23 mouse cellular contexts compared by ENCODE assay signal in the genomic region with DNA sequence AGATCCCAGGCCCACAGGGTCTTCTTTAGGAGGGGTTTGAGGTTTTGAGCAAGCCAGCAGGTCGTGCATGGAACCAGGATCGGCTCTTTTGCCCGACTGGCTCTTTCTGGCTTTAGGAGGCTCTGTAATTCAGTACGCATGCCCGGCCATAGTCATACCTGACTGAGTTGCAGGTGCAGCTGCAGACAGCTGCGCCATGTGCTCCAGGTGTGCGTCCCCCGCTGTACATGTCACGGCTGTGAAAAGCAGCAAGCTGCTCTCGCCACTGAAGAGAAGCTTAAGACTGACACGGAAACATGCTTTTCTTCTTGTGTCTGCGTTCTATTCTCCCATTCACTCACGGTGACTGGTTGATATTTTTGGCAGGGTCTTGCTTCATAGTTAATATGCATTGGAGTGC.
DNase-seq lines count a peak whose midpoint lies in the region; ATAC-seq and TF ChIP-seq lines count a peak whose summit lies in the region.
"Had no signal": no experiment of that assay in that cellular context is flagged by ENCODE, and none has a peak within 500 bp of the region (broad histone marks: within the 10 kb centered on the region; RNA-seq: fewer than 3 reads in every experiment).

No protein-coding gene starts in this region.

- intact Hi-C loops in heart, adult 2 months (cut with DNase I): no loop called here
- intact Hi-C loops in left cerebral cortex, postnatal 4 days (cut with DNase I): no loop called here

- H3K4me1 ChIP-seq in heart, adult 2 months (ENCODE audit: control insufficient read depth, insufficient read depth, low read length): no peaks in the 10 kb centered on the region
- H3K4me1 ChIP-seq in thymus, adult 2 months (replicated peaks; ENCODE audit: control insufficient read depth, insufficient read depth, low read length): peaks cover 10% of the 10 kb centered on the region
- H3K4me1 ChIP-seq in forebrain, embryonic 11.5 days (replicated peaks; ENCODE audit: control insufficient read depth, insufficient read depth, low read length): no peaks in the 10 kb centered on the region
- H3K4me1 ChIP-seq: forebrain, embryonic 12.5 days; heart, embryonic 13.5 days; hindbrain, embryonic 12.5 days had no signal

- H3K36me3 ChIP-seq in heart, adult 2 months (ENCODE audit: control insufficient read depth, insufficient read depth, low read length): no peaks in the 10 kb centered on the region
- H3K36me3 ChIP-seq in thymus, adult 2 months (ENCODE audit: control insufficient read depth, insufficient read depth, low read length): no peaks in the 10 kb centered on the region
- no peaks in the 10 kb centered on the region for H3K36me3 ChIP-seq in forebrain, embryonic 11.5 days (ENCODE audit: control insufficient read depth, insufficient read depth, low read length)
- H3K36me3 ChIP-seq: embryonic facial prominence, embryonic 15.5 days; forebrain, embryonic 12.5 days; heart, embryonic 13.5 days; hindbrain, embryonic 12.5 days had no signal

- no peak overlapping the region for H3K4me3 ChIP-seq in heart, adult 2 months
- no peak overlapping the region for H3K4me3 ChIP-seq in thymus, adult 2 months (ENCODE audit: control insufficient read depth, insufficient read depth, low read length)
- no peak overlapping the region for H3K4me3 ChIP-seq in forebrain, embryonic 11.5 days (ENCODE audit: low read depth, low read length)
- H3K4me3 ChIP-seq: embryonic facial prominence, embryonic 15.5 days; erythroblast, embryonic 14.5 days; forebrain, embryonic 12.5 days; heart, embryonic 13.5 days; hindbrain, embryonic 12.5 days had no signal

- no peak overlapping the region for H3K4me2 ChIP-seq in forebrain, embryonic 11.5 days (ENCODE audit: low read depth, low read length, severe bottlenecking)
- H3K4me2 ChIP-seq: embryonic facial prominence, embryonic 15.5 days; forebrain, embryonic 12.5 days; heart, embryonic 13.5 days; hindbrain, embryonic 12.5 days had no signal

- H3K79me2 ChIP-seq in heart, adult 2 months (replicated peaks; ENCODE audit: control insufficient read depth, insufficient read depth, low read length): no peaks in the 10 kb centered on the region

- TF ChIP-seq POLR2A in heart, adult 2 months (IDR thresholded peaks at IDR 0.05; ENCODE audit: insufficient read depth, low read depth, low read length): no peak
- TF ChIP-seq POLR2A in thymus, adult 2 months (IDR thresholded peaks at IDR 0.05; ENCODE audit: control insufficient read depth, extremely low read depth, insufficient read depth, low read length, poor library complexity): no peak

- TF ChIP-seq CTCF in heart, adult 2 months (IDR thresholded peaks at IDR 0.05): no peak
- TF ChIP-seq CTCF in thymus, adult 2 months (IDR thresholded peaks at IDR 0.05; ENCODE audit: borderline replicate concordance, control insufficient read depth, extremely low read depth, insufficient read depth, low read length, poor library complexity): no peak

- no peak overlapping the region for H3K27ac ChIP-seq in heart, adult 2 months
- H3K27ac ChIP-seq in thymus, adult 2 months (ENCODE audit: control insufficient read depth, insufficient read depth, low read length): peak overlapping the region; percentile 77
- H3K27ac ChIP-seq in forebrain, embryonic 11.5 days (ENCODE audit: low read depth, low read length): no peak overlapping the region
- H3K27ac ChIP-seq: embryonic facial prominence, embryonic 15.5 days; forebrain, embryonic 12.5 days; heart, embryonic 13.5 days; hindbrain, embryonic 12.5 days had no signal

- no peaks in the 10 kb centered on the region for H3K9me3 ChIP-seq in forebrain, embryonic 11.5 days (ENCODE audit: control insufficient read depth, low read length)
- H3K9me3 ChIP-seq: embryonic facial prominence, embryonic 15.5 days; forebrain, embryonic 12.5 days; heart, embryonic 13.5 days; hindbrain, embryonic 12.5 days had no signal

- TF ChIP-seq EP300 in heart, adult 2 months (IDR thresholded peaks at IDR 0.05; ENCODE audit: insufficient read depth, low read depth, low read length): no peak

- peak; percentile 62 for DNase-seq in heart, adult 11 months
- DNase-seq in heart, adult 2 months: no peak
- peak; percentile 8 for DNase-seq in T-cell, adult 2 months (ENCODE audit: low spot score)
- peak; percentile 66 for DNase-seq in thymus, adult 2 months
- DNase-seq in thymus, postnatal 25 days: peak; percentile 70
- no peak for DNase-seq in left cerebral cortex, postnatal 4 days
- no peak for DNase-seq in ovary, postnatal 14 days (ENCODE audit: low spot score)
- DNase-seq in forebrain, embryonic 11.5 days (ENCODE audit: low spot score): no peak
- DNase-seq: adrenal gland, postnatal 10 days; cerebellum, adult 11 months; cerebellum, adult 8-10 months; cerebellum, postnatal 14 days; embryo, embryonic 11 days; gastrocnemius, postnatal 10 days; heart, postnatal 10 days; heart, postnatal 4 days had no signal

- H3K9ac ChIP-seq in heart, adult 2 months (ENCODE audit: low read depth, low read length): no peak overlapping the region
- no peak overlapping the region for H3K9ac ChIP-seq in forebrain, embryonic 11.5 days (ENCODE audit: low read length)
- H3K9ac ChIP-seq: embryonic facial prominence, embryonic 15.5 days; forebrain, embryonic 12.5 days; heart, embryonic 13.5 days; hindbrain, embryonic 12.5 days had no signal

- H3K27me3 ChIP-seq in heart, adult 2 months (ENCODE audit: control insufficient read depth, insufficient read depth, low read length): no peaks in the 10 kb centered on the region
- no peaks in the 10 kb centered on the region for H3K27me3 ChIP-seq in thymus, adult 2 months (ENCODE audit: control insufficient read depth, insufficient read depth, low read length)
- H3K27me3 ChIP-seq in forebrain, embryonic 11.5 days (ENCODE audit: control insufficient read depth, insufficient read depth, low read length): no peaks in the 10 kb centered on the region
- H3K27me3 ChIP-seq: embryonic facial prominence, embryonic 15.5 days; forebrain, embryonic 12.5 days; heart, embryonic 13.5 days; hindbrain, embryonic 12.5 days had no signal

- WGBS in heart, adult 2 months: 85% methylated on average over 13 of the region's 13 CpGs
- WGBS in thymus, adult 2 months: 54% methylated on average over 13 of the region's 13 CpGs
- WGBS in forebrain, embryonic 11.5 days: 88% methylated on average over 13 of the region's 13 CpGs

- ATAC-seq in forebrain, embryonic 11.5 days (replicated peaks; ENCODE audit: low FRiP score): no peak
- ATAC-seq: forebrain, embryonic 16.5 days; hindbrain, embryonic 16.5 days had no signal

Comparison
In these comparisons a context has a peak if more than half of its experiments do, and no peak if none do; other contexts are left out.
1. DNase-seq: peak in heart, adult 11 months (single experiment), T-cell, adult 2 months (single experiment), thymus, adult 2 months (single experiment) and thymus, postnatal 25 days (single experiment); none in heart, adult 2 months (0 of 2), left cerebral cortex, postnatal 4 days (single experiment), ovary, postnatal 14 days (single experiment) and forebrain, embryonic 11.5 days (single experiment).